Mouse (Mus musculus): ENCODE results near the gene Mapk7. TPM values are rescaled to one million over a fixed set of nuclear protein-coding genes. Genes with fewer than 3 reads are reported as not detected.

The Mapk7 gene
- polyA plus RNA-seq, 1 experiment: 16.6 TPM

DNA sequence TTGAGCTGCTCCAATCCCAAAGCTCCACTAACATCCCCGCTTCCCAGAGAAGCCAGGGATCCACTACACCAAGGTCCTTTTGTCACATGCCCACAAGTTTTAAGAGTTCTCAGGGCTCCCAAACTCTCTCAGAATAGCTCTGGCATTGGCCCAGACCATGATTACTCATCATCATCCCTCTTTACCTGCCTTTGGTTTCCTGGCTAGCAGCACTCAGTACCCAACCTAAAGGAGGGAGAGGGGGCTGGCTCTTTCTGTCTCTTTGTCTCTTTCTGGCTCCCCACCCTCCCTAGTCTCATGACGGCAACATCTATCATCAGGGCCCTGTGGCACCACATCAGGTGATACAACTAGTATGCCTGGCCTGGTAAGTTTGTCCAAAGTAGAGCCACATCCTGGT is 38.6 kb upstream of the Mapk7 start:
- Histone ChIP-seq H3K27ac (ENCODE audit: insufficient read depth, low read depth, low read length) (no peak overlapping the region), H3K36me3 (ENCODE audit: control insufficient read depth, insufficient read depth, low read length) (0 out of 2 replicates have a peak, but pooled peaks cover 2% of the 10 kb centered on the region), H3K4me1 (ENCODE audit: control insufficient read depth, insufficient read depth, insufficient read length, low read length) (0 out of 2 replicates have a peak, but pooled peaks cover 2% of the 10 kb centered on the region), H3K4me3 (ENCODE audit: low read depth, low read length) (no peak overlapping the region), H3K27me3 (ENCODE audit: control insufficient read depth, insufficient read depth, low read length) (no peaks in the 10 kb centered on the region)
- WGBS: 92% methylated on average over 2 of the region's 2 CpGs
- TF ChIP-seq POLR2A (IDR thresholded peaks at IDR 0.05; ENCODE audit: low read depth, low read length): no peak
- no peak for TF ChIP-seq CTCF (IDR thresholded peaks at IDR 0.05; ENCODE audit: extremely low read depth, insufficient read length, insufficient replicate concordance, low read depth, low read length)

DNA sequence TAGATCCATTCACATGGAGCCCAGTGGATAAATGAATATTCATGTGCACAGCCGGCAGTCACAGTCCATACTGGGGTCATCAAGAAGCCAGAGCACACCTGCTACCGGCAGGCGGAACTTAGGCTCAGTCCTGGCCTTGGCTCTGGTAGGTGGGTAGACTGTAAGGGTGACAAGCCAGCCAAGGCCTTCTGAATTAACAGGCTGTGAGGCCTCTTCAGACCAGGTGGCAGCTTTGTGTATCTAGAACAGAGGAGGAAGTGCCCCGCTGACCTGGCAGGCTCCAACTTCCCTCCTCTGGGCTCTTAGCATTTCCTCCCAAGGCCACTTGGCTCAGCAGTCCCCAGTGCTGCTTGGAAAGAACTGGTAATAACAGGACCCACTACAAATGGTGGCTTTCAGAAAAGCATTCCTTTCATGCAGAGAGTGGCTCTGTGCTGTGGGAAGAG is 35.1 kb upstream of the Mapk7 start:
- Histone ChIP-seq H3K4me1 (ENCODE audit: control insufficient read depth, insufficient read depth, insufficient read length, low read length) (0 out of 2 replicates have a peak, but pooled peaks cover 2% of the 10 kb centered on the region), H3K27me3 (ENCODE audit: control insufficient read depth, insufficient read depth, low read length) (no peaks in the 10 kb centered on the region), H3K4me3 (ENCODE audit: low read depth, low read length) (no peak overlapping the region), H3K27ac (ENCODE audit: insufficient read depth, low read depth, low read length) (no peak overlapping the region), H3K36me3 (ENCODE audit: control insufficient read depth, insufficient read depth, low read length) (0 out of 2 replicates have a peak, but pooled peaks cover 2% of the 10 kb centered on the region)
- 36% methylated on average over 4 of the region's 4 CpGs for WGBS
- no peak for TF ChIP-seq POLR2A (IDR thresholded peaks at IDR 0.05; ENCODE audit: low read depth, low read length)

GRCm38 (mm10) chr11:61526872-61527271 is 32.7 kb upstream of the Mapk7 start:
- no peaks in the 10 kb centered on the region for H3K27me3 ChIP-seq (ENCODE audit: control insufficient read depth, insufficient read depth, low read length)
- H3K36me3 ChIP-seq (ENCODE audit: control insufficient read depth, insufficient read depth, low read length): peaks cover 4% of the 10 kb centered on the region; the same call in 1 of the 2 replicates
- H3K27ac ChIP-seq (ENCODE audit: insufficient read depth, low read depth, low read length): no peak overlapping the region
- 71% methylated on average over 1 of the region's 1 CpGs for WGBS
- H3K4me3 ChIP-seq (ENCODE audit: low read depth, low read length): no peak overlapping the region
- H3K4me1 ChIP-seq (ENCODE audit: control insufficient read depth, insufficient read depth, insufficient read length, low read length): 0 out of 2 replicates have a peak, but pooled peaks cover 2% of the 10 kb centered on the region
- no peak for TF ChIP-seq POLR2A (IDR thresholded peaks at IDR 0.05; ENCODE audit: low read depth, low read length)
- no peak for TF ChIP-seq CTCF (IDR thresholded peaks at IDR 0.05; ENCODE audit: extremely low read depth, insufficient read length, insufficient replicate concordance, low read depth, low read length)

DNA sequence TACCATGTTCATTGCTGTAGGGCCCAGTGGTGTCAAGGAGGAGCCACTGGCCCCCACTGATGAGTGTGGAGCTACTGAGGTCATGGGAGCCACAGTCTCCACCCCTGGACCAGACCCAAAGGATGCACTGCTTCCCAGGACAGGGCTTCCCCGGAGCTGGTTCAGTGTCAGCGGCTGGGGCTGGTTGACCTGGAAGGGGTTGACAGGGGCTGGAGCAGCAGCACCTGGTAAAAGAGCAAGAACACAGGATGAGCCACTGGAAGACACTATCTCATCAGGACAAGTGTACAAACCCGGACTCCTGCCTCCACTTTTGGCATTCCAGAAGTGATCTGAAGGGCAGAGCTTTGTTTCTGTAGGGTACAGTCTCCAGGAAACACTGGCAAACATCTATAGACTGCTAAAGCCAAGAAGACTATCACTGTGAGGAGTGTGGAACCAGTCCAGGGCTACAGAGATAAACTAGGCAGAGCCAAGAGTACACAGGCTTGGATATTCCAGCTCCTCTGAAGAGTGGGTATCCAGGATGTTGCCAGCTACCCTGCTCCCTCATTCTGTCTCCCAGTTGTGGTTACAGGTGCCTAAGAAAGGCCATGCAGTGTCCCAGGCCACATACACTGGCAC is 25.4 kb upstream of the Mapk7 start:
- Histone ChIP-seq H3K27me3 (ENCODE audit: control insufficient read depth, insufficient read depth, low read length) (no peaks in the 10 kb centered on the region), H3K27ac (ENCODE audit: insufficient read depth, low read depth, low read length) (no peak overlapping the region), H3K36me3 (ENCODE audit: control insufficient read depth, insufficient read depth, low read length) (peaks cover 16% of the 10 kb centered on the region), H3K4me3 (ENCODE audit: low read depth, low read length) (no peak overlapping the region), H3K4me1 (ENCODE audit: control insufficient read depth, insufficient read depth, insufficient read length, low read length) (no peaks in the 10 kb centered on the region)
- no peak for TF ChIP-seq POLR2A (IDR thresholded peaks at IDR 0.05; ENCODE audit: low read depth, low read length)
- no peak for TF ChIP-seq CTCF (IDR thresholded peaks at IDR 0.05; ENCODE audit: extremely low read depth, insufficient read length, insufficient replicate concordance, low read depth, low read length)
- 87% methylated on average over 3 of the region's 3 CpGs for WGBS

DNA sequence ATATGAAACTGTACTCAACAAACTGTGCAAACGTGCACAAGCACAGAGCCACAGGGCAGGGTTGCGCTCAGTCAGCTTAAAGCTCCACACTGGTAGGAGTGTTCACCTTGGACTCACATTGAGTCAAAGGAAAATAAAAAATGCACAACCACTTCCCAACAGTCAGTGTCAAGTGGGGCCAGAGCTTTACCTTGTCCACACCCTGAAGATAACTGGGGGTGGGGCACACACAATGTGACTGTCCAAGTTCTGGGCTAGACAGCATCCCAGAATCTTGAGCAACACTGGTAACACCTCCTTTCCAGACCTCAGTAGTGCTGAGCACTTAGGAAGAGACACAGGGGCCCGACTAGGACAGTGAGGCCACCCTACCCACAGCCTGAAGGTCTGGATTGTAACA is 24.7 kb upstream of the Mapk7 start:
- H3K4me1 ChIP-seq (ENCODE audit: control insufficient read depth, insufficient read depth, insufficient read length, low read length): no peaks in the 10 kb centered on the region
- no peak overlapping the region for H3K4me3 ChIP-seq (ENCODE audit: low read depth, low read length)
- peaks cover 16% of the 10 kb centered on the region for H3K36me3 ChIP-seq (ENCODE audit: control insufficient read depth, insufficient read depth, low read length)
- TF ChIP-seq CTCF (IDR thresholded peaks at IDR 0.05; ENCODE audit: extremely low read depth, insufficient read length, insufficient replicate concordance, low read depth, low read length): no peak
- no peak for TF ChIP-seq POLR2A (IDR thresholded peaks at IDR 0.05; ENCODE audit: low read depth, low read length)
- no peak overlapping the region for H3K27ac ChIP-seq (ENCODE audit: insufficient read depth, low read depth, low read length)
- 82% methylated on average over 3 of the region's 3 CpGs for WGBS
- H3K27me3 ChIP-seq (ENCODE audit: control insufficient read depth, insufficient read depth, low read length): no peaks in the 10 kb centered on the region

DNA sequence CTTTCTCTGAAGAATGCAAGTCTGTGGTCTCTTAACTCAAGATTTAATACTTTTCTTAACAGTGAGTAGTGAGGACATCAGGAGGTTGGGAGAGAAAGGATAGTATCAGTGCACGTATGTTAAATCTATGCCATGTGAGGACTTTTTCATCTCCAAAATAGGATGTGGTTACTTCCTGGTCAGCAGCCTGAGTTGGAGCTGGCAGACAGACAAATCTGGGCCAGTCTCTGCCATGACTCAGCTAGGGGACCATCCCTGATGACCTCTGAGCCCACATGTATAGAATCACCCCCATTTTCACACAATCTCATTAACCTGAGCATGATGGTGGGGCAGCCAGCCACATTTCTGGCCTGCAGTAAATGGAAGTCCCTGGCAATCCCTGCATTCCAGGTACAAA is 23.8 kb upstream of the Mapk7 start:
- H3K27ac ChIP-seq (ENCODE audit: insufficient read depth, low read depth, low read length): no peak overlapping the region
- no peaks in the 10 kb centered on the region for H3K27me3 ChIP-seq (ENCODE audit: control insufficient read depth, insufficient read depth, low read length)
- WGBS: 73% methylated on average over 1 of the region's 1 CpGs
- no peak overlapping the region for H3K4me3 ChIP-seq (ENCODE audit: low read depth, low read length)
- H3K36me3 ChIP-seq (ENCODE audit: control insufficient read depth, insufficient read depth, low read length): peaks cover 16% of the 10 kb centered on the region
- H3K4me1 ChIP-seq (ENCODE audit: control insufficient read depth, insufficient read depth, insufficient read length, low read length): no peaks in the 10 kb centered on the region
- no peak for TF ChIP-seq CTCF (IDR thresholded peaks at IDR 0.05; ENCODE audit: extremely low read depth, insufficient read length, insufficient replicate concordance, low read depth, low read length)
- TF ChIP-seq POLR2A (IDR thresholded peaks at IDR 0.05; ENCODE audit: low read depth, low read length): no peak

DNA sequence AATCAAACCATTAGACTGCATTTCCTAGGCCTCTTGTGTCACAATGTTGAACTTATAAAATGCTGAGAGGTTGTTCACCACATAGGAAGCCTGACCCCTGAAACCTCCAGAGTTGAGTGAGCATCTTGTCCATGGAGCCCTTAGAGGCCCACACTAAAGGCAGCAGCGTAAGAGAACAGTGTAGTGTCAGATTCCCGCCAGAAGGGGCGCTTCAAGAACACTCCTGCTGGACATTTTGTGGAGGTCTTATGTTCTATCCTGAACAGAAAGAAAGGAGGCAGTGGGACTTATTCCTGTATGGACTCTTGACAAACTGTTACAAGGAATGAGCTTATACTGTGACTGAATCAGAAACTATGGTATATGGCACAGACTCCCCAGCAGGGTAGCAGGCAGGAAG is 20.7 kb upstream of the Mapk7 start:
- H3K27ac ChIP-seq (ENCODE audit: insufficient read depth, low read depth, low read length): no peak overlapping the region
- TF ChIP-seq POLR2A (IDR thresholded peaks at IDR 0.05; ENCODE audit: low read depth, low read length) (no peak), CTCF (IDR thresholded peaks at IDR 0.05; ENCODE audit: extremely low read depth, insufficient read length, insufficient replicate concordance, low read depth, low read length) (peak; percentile 23; the same call in 1 of the 2 replicates)
- no peak overlapping the region for H3K4me3 ChIP-seq (ENCODE audit: low read depth, low read length)
- H3K4me1 ChIP-seq (ENCODE audit: control insufficient read depth, insufficient read depth, insufficient read length, low read length): no peaks in the 10 kb centered on the region
- H3K27me3 ChIP-seq (ENCODE audit: control insufficient read depth, insufficient read depth, low read length): no peaks in the 10 kb centered on the region
- peaks cover 11% of the 10 kb centered on the region for H3K36me3 ChIP-seq (ENCODE audit: control insufficient read depth, insufficient read depth, low read length)
- WGBS: 67% methylated on average over 3 of the region's 3 CpGs

Data from small intestine, adult 2 months (tissue).